Mouse (Mus musculus): ENCODE measurements around the gene Satb2. TPM values are rescaled to one million over a fixed set of nuclear protein-coding genes. Genes with fewer than 3 reads are reported as not detected.

The Satb2 gene
- total and polyA plus RNA-seq, 3 experiments: 0.38 TPM; not detected in 2

DNA sequence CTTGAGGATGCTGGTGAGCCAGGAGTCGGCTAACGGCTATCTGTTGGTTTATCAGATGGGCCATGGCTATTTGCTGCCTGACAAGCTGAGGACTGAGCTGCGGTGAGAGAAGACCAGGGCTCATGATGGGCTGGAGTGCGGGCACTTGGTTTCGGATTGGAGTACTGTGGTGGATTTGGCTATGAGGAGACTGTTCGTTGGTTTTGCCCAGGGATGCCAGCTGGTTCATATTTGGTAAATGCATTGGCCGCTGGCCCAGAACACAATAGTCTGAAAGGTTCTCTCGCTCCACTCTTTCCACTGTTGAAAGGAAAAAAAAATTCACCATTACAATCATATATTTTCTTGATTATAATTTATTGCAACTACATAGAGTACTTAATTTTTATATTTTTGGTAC lies 107.0 kb downstream of the Satb2 start:
- no peaks in the 10 kb centered on the region for H3K36me3 ChIP-seq (replicated peaks)
- DNase-seq (ENCODE audit: low spot score): no peak
- peaks cover 25% of the 10 kb centered on the region for H3K9me3 ChIP-seq (replicated peaks)
- TF ChIP-seq GATA1 (IDR thresholded peaks at IDR 0.05; ENCODE audit: borderline replicate concordance, low read length): no peak
- TF ChIP-seq TAL1 (conservative IDR thresholded peaks at IDR 0.05; ENCODE audit: low read depth, low read length): no peak
- TF ChIP-seq CTCF (IDR thresholded peaks at IDR 0.05; ENCODE audit: low read depth, low read length): no peak
- no peak for TF ChIP-seq GATA2 (IDR thresholded peaks at IDR 0.05; ENCODE audit: borderline replicate concordance, low read depth, low read length)
- no peak for TF ChIP-seq POLR2AphosphoS5 (IDR thresholded peaks at IDR 0.05; ENCODE audit: insufficient replicate concordance, low read depth, low read length)
- no peak overlapping the region for H3K4me3 ChIP-seq (ENCODE audit: low read depth, low read length)
- no peak for ATAC-seq (ENCODE audit: extremely low read depth, insufficient number of reproducible peaks, low FRiP score, poor library complexity, severe bottlenecking)
- no peaks in the 10 kb centered on the region for H3K4me1 ChIP-seq (ENCODE audit: insufficient read depth, low read depth, low read length)
- no peaks in the 10 kb centered on the region for H3K27me3 ChIP-seq (ENCODE audit: insufficient read depth, low read length)

DNA sequence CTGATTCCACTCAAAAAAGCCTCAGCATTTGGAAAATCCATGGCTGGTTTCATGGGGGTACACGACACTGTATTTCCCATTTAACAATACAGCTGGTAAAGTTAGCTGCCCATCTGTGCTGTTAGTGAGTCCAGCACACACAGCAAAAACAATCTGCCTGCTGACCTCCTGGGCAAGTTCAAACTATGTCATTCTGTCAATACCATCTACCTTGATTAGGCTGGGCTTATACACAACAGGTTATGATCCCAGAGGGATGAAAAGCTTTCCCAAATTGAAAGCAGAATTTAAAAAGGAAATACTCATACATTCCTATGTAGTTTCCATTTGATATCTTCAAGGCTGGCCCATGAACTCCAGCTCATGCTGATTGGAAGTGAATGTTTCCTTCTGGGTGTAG lies 113.2 kb downstream of the Satb2 start:
- Histone ChIP-seq H3K4me1 (ENCODE audit: insufficient read depth, low read depth, low read length) (no peaks in the 10 kb centered on the region), H3K4me3 (ENCODE audit: low read depth, low read length) (no peak overlapping the region), H3K9me3 (replicated peaks) (peaks cover 25% of the 10 kb centered on the region), H3K36me3 (replicated peaks) (no peaks in the 10 kb centered on the region), H3K27me3 (ENCODE audit: insufficient read depth, low read length) (no peaks in the 10 kb centered on the region)
- no peak for DNase-seq (ENCODE audit: low spot score)
- TF ChIP-seq TAL1 (conservative IDR thresholded peaks at IDR 0.05; ENCODE audit: low read depth, low read length): no peak
- TF ChIP-seq GATA2 (IDR thresholded peaks at IDR 0.05; ENCODE audit: borderline replicate concordance, low read depth, low read length): no peak
- no peak for TF ChIP-seq GATA1 (IDR thresholded peaks at IDR 0.05; ENCODE audit: borderline replicate concordance, low read length)
- TF ChIP-seq POLR2AphosphoS5 (IDR thresholded peaks at IDR 0.05; ENCODE audit: insufficient replicate concordance, low read depth, low read length): no peak
- no peak for TF ChIP-seq CTCF (IDR thresholded peaks at IDR 0.05; ENCODE audit: low read depth, low read length)
- no peak for ATAC-seq (ENCODE audit: extremely low read depth, insufficient number of reproducible peaks, low FRiP score, poor library complexity, severe bottlenecking)

DNA sequence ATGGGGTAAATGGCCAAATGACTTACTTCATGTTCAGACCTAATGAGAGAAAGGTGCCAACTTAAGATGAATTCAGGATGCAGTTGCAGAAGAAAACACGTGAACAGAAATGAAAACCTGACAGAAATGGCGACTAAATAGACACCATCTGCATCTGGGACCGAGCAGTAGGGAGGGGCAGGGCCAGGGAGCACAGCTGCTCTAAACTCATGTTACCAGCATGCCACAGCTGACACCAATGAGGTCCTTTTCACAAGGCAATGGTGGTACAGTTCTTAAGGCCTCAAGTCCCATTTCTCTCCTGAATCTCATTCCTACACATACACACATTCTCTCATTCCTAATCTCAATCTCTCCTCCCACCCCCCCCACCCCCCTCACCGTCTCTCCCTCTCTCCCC lies 115.7 kb downstream of the Satb2 start:
- no peaks in the 10 kb centered on the region for H3K36me3 ChIP-seq (replicated peaks)
- no peak for DNase-seq (ENCODE audit: low spot score)
- TF ChIP-seq CTCF (IDR thresholded peaks at IDR 0.05; ENCODE audit: low read depth, low read length): no peak
- TF ChIP-seq POLR2AphosphoS5 (IDR thresholded peaks at IDR 0.05; ENCODE audit: insufficient replicate concordance, low read depth, low read length): no peak
- no peak for TF ChIP-seq TAL1 (conservative IDR thresholded peaks at IDR 0.05; ENCODE audit: low read depth, low read length)
- TF ChIP-seq GATA1 (IDR thresholded peaks at IDR 0.05; ENCODE audit: borderline replicate concordance, low read length): no peak
- no peak for TF ChIP-seq GATA2 (IDR thresholded peaks at IDR 0.05; ENCODE audit: borderline replicate concordance, low read depth, low read length)
- no peak for ATAC-seq (ENCODE audit: extremely low read depth, insufficient number of reproducible peaks, low FRiP score, poor library complexity, severe bottlenecking)
- no peaks in the 10 kb centered on the region for H3K4me1 ChIP-seq (ENCODE audit: insufficient read depth, low read depth, low read length)
- no peaks in the 10 kb centered on the region for H3K27me3 ChIP-seq (ENCODE audit: insufficient read depth, low read length)
- peaks cover 31% of the 10 kb centered on the region for H3K9me3 ChIP-seq (replicated peaks)
- H3K4me3 ChIP-seq (ENCODE audit: low read depth, low read length): no peak overlapping the region

DNA sequence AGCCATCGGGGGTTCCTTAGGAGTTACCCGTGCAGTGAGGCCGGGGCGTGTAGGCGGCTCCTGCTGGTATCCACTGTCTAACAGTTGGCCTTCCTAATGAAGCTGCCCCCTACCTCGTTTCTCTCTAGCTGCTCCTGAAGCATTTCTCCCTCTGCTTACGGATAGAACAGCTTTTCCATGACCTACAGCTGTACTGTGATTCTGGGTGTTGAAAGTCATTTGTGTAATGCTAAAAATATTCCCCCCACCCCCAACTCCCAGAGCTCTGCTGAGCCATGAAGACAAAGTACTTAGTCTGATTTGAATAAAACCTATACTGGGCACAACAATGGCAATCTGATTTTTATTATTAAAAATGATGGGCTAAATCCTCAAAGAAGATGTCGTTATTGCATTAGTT lies 121.2 kb downstream of the Satb2 start:
- no peaks in the 10 kb centered on the region for H3K36me3 ChIP-seq (replicated peaks)
- no peaks in the 10 kb centered on the region for H3K4me1 ChIP-seq (ENCODE audit: insufficient read depth, low read depth, low read length)
- H3K4me3 ChIP-seq (ENCODE audit: low read depth, low read length): no peak overlapping the region
- peaks cover 23% of the 10 kb centered on the region for H3K9me3 ChIP-seq (replicated peaks)
- no peak for ATAC-seq (ENCODE audit: extremely low read depth, insufficient number of reproducible peaks, low FRiP score, poor library complexity, severe bottlenecking)
- TF ChIP-seq CTCF (IDR thresholded peaks at IDR 0.05; ENCODE audit: low read depth, low read length) (no peak), TAL1 (conservative IDR thresholded peaks at IDR 0.05; ENCODE audit: low read depth, low read length) (no peak), POLR2AphosphoS5 (IDR thresholded peaks at IDR 0.05; ENCODE audit: insufficient replicate concordance, low read depth, low read length) (no peak), GATA2 (IDR thresholded peaks at IDR 0.05; ENCODE audit: borderline replicate concordance, low read depth, low read length) (no peak), GATA1 (IDR thresholded peaks at IDR 0.05; ENCODE audit: borderline replicate concordance, low read length) (no peak)
- no peaks in the 10 kb centered on the region for H3K27me3 ChIP-seq (ENCODE audit: insufficient read depth, low read length)
- no peak for DNase-seq (ENCODE audit: low spot score)

DNA sequence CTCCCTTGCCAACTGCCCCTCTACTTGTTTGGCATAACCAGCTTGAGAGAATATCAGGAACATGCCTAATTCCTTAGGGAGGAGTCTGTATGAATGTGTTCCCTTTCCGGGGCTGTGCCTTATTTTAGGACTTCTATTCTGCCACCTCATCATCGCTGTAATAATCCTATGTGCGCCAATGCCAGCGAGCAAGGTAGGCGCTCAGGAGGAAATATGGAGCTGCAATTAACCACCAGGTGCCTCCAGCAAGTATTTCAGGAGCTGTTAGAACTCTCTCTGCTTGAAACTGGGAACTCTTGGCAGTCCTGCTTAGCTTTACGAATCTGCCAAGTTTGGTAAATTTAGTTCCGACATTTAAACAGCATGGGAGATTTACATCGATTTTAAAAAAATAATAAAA lies 128.0 kb downstream of the Satb2 start:
- Histone ChIP-seq H3K27me3 (ENCODE audit: insufficient read depth, low read length) (no peaks in the 10 kb centered on the region), H3K4me3 (ENCODE audit: low read depth, low read length) (no peak overlapping the region), H3K36me3 (replicated peaks) (no peaks in the 10 kb centered on the region), H3K4me1 (ENCODE audit: insufficient read depth, low read depth, low read length) (no peaks in the 10 kb centered on the region), H3K9me3 (replicated peaks) (peaks cover 36% of the 10 kb centered on the region)
- ATAC-seq (ENCODE audit: extremely low read depth, insufficient number of reproducible peaks, low FRiP score, poor library complexity, severe bottlenecking): no peak
- TF ChIP-seq POLR2AphosphoS5 (IDR thresholded peaks at IDR 0.05; ENCODE audit: insufficient replicate concordance, low read depth, low read length) (no peak), TAL1 (conservative IDR thresholded peaks at IDR 0.05; ENCODE audit: low read depth, low read length) (no peak), GATA1 (IDR thresholded peaks at IDR 0.05; ENCODE audit: borderline replicate concordance, low read length) (no peak), GATA2 (IDR thresholded peaks at IDR 0.05; ENCODE audit: borderline replicate concordance, low read depth, low read length) (no peak), CTCF (IDR thresholded peaks at IDR 0.05; ENCODE audit: low read depth, low read length) (no peak)
- DNase-seq (ENCODE audit: low spot score): no peak

DNA sequence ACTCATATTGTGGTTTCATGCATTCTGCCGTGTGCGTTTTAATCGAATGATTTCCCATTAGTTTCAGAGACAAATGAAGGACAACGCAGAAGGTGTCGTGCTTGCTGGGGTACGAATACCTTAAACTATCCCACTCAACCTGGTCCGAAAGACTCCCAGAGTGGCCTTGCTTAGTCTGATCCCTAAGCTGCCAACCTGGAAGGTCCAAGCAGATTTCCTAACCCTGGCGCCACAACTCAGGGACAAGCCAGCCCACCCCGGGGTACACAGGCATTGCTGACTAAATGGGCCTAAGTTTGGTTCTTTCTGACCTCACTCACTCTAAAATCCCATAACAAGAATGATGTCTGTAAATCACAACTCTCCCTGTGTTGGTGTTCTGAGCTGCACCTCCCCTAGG lies 132.1 kb downstream of the Satb2 start:
- no peak for TF ChIP-seq CTCF (IDR thresholded peaks at IDR 0.05; ENCODE audit: low read depth, low read length)
- TF ChIP-seq TAL1 (conservative IDR thresholded peaks at IDR 0.05; ENCODE audit: low read depth, low read length): no peak
- TF ChIP-seq GATA2 (IDR thresholded peaks at IDR 0.05; ENCODE audit: borderline replicate concordance, low read depth, low read length): no peak
- TF ChIP-seq POLR2AphosphoS5 (IDR thresholded peaks at IDR 0.05; ENCODE audit: insufficient replicate concordance, low read depth, low read length): no peak
- no peak for TF ChIP-seq GATA1 (IDR thresholded peaks at IDR 0.05; ENCODE audit: borderline replicate concordance, low read length)
- H3K4me1 ChIP-seq (ENCODE audit: insufficient read depth, low read depth, low read length): no peaks in the 10 kb centered on the region
- ATAC-seq (ENCODE audit: extremely low read depth, insufficient number of reproducible peaks, low FRiP score, poor library complexity, severe bottlenecking): no peak
- DNase-seq (ENCODE audit: low spot score): no peak
- H3K27me3 ChIP-seq (ENCODE audit: insufficient read depth, low read length): no peaks in the 10 kb centered on the region
- no peaks in the 10 kb centered on the region for H3K36me3 ChIP-seq (replicated peaks)
- no peak overlapping the region for H3K4me3 ChIP-seq (ENCODE audit: low read depth, low read length)
- peaks cover 39% of the 10 kb centered on the region for H3K9me3 ChIP-seq (replicated peaks)

All from G1E (cell line).